Mouse (Mus musculus) brown adipose tissue, adult 24 weeks (tissue): ENCODE measurements around the gene Ttc23. TPM values are rescaled to one million over a fixed set of nuclear protein-coding genes. Genes with fewer than 3 reads are reported as not detected.

Source experiments
- H3K27ac ChIP-seq: fragments of 200-500 bp; replicated peaks from 2 replicates; pipeline ENCODE4 v1.5.1; 2012; ENCODE audit warnings: low read depth, mild to moderate bottlenecking, low read length
- H3K4me1 ChIP-seq: fragments of 200-500 bp; 2 replicates; pipeline ENCODE4 v1.6.1; 2012; ENCODE audit warnings: low read length, mixed read lengths; ENCODE audit not compliant: control insufficient read depth, insufficient read depth, insufficient read length
- H3K4me3 ChIP-seq: fragments of 200-500 bp; 2 replicates; pipeline ENCODE4 v1.5.1; 2012; ENCODE audit warnings: low read depth, mild to moderate bottlenecking, low read length, moderate library complexity; ENCODE audit not compliant: insufficient read depth
- polyA plus RNA-seq: library from polyadenylated mRNA; stranded (reverse); fragments of >200 nt; gene quantifications from 2 replicates; pipeline ENCODE4 v1.2.4, GENCODE M21; 2012; ENCODE audit not compliant: missing spikeins, insufficient read depth, insufficient read length

Gene Ttc23
- polyA plus RNA-seq, 1 experiment, result 16.1 TPM

GRCm38 (mm10) chr7:67728809-67729208, 81.6 kb downstream of the Ttc23 start:
- H3K4me1 ChIP-seq, result peaks cover 9% of the 10 kb centered on the region
- H3K27ac ChIP-seq, result no peak overlapping the region

GRCm38 (mm10) chr7:67730431-67731110, 83.4 kb downstream of the Ttc23 start:
- Histone ChIP-seq H3K27ac (0 out of 2 replicates have a peak overlapping the region, but pooled peaks have one; percentile 60), H3K4me1 (peaks cover 5% of the 10 kb centered on the region), H3K4me3 (no peak overlapping the region)

More at GRCm38 (mm10) chr7:67728809-67729208, 81.6 kb downstream of the Ttc23 start:
- H3K4me3 ChIP-seq, result no peak overlapping the region

- H3K4me3 ChIP-seq, result no peak overlapping the region
- peaks cover 5% of the 10 kb centered on the region for H3K4me1 ChIP-seq
- no peak overlapping the region for H3K27ac ChIP-seq
Measured at GRCm38 (mm10) chr7:67732276-67732675, 85.1 kb downstream of the Ttc23 start.

GRCm38 (mm10) chr7:67740382-67740781, 93.2 kb downstream of the Ttc23 start:
- peaks cover 22% of the 10 kb centered on the region for H3K4me1 ChIP-seq
- H3K4me3 ChIP-seq, result no peak overlapping the region
- peak overlapping the region; percentile 71 for H3K27ac ChIP-seq

GRCm38 (mm10) chr7:67740796-67741195, 93.6 kb downstream of the Ttc23 start:
- Histone ChIP-seq H3K4me3 (no peak overlapping the region), H3K27ac (peak overlapping the region; percentile 71), H3K4me1 (peaks cover 22% of the 10 kb centered on the region)

- no peak overlapping the region for H3K4me3 ChIP-seq
- H3K27ac ChIP-seq, result peak overlapping the region; percentile 71
- peaks cover 22% of the 10 kb centered on the region for H3K4me1 ChIP-seq
Measured at GRCm38 (mm10) chr7:67741706-67742105, 94.5 kb downstream of the Ttc23 start.

GRCm38 (mm10) chr7:67747731-67748305, 100.6 kb downstream of the Ttc23 start:
- Histone ChIP-seq H3K27ac (no peak overlapping the region), H3K4me1 (peaks cover 4% of the 10 kb centered on the region; the same call in 1 of the 2 replicates), H3K4me3 (no peak overlapping the region)

GRCm38 (mm10) chr7:67749441-67750239, 102.4 kb downstream of the Ttc23 start:
- no peak overlapping the region for H3K4me3 ChIP-seq
- no peak overlapping the region for H3K27ac ChIP-seq

GRCm38 (mm10) chr7:67754606-67755005, 107.4 kb downstream of the Ttc23 start:
- peak overlapping the region; percentile 7; the same call in 1 of the 2 replicates for H3K27ac ChIP-seq
- no peak overlapping the region for H3K4me3 ChIP-seq
- H3K4me1 ChIP-seq, result peaks cover 6% of the 10 kb centered on the region; the same call in 1 of the 2 replicates

More at GRCm38 (mm10) chr7:67749441-67750239, 102.4 kb downstream of the Ttc23 start:
- peaks cover 4% of the 10 kb centered on the region; the same call in 1 of the 2 replicates for H3K4me1 ChIP-seq

GRCm38 (mm10) chr7:67755366-67755765, 108.2 kb downstream of the Ttc23 start:
- no peak overlapping the region for H3K27ac ChIP-seq
- 0 out of 2 replicates have a peak, but pooled peaks cover 2% of the 10 kb centered on the region for H3K4me1 ChIP-seq
- H3K4me3 ChIP-seq, result no peak overlapping the region

GRCm38 (mm10) chr7:67756636-67757035, 109.4 kb downstream of the Ttc23 start:
- Histone ChIP-seq H3K4me1 (0 out of 2 replicates have a peak, but pooled peaks cover 2% of the 10 kb centered on the region), H3K27ac (no peak overlapping the region), H3K4me3 (no peak overlapping the region)

GRCm38 (mm10) chr7:67758506-67758857, 111.3 kb downstream of the Ttc23 start:
- Histone ChIP-seq H3K4me1 (0 out of 2 replicates have a peak, but pooled peaks cover 2% of the 10 kb centered on the region), H3K27ac (no peak overlapping the region), H3K4me3 (peak overlapping the region; percentile 71)

- peak overlapping the region; percentile 6; the same call in 1 of the 2 replicates for H3K27ac ChIP-seq
Measured at GRCm38 (mm10) chr7:67758858-67759628, 111.8 kb downstream of the Ttc23 start.

GRCm38 (mm10) chr7:67759629-67759995, 112.4 kb downstream of the Ttc23 start, which contains the start of gene Synm:
TSS of gene Synm (minus strand) at chr7:67759742.
- 0 out of 2 replicates have a peak, but pooled peaks cover 2% of the 10 kb centered on the region for H3K4me1 ChIP-seq
- H3K27ac ChIP-seq, result peak within 1 kb of the TSS; percentile 6; the same call in 1 of the 2 replicates
- peak within 1 kb of the TSS; percentile 71 for H3K4me3 ChIP-seq

More at GRCm38 (mm10) chr7:67758858-67759628, 111.8 kb downstream of the Ttc23 start:
- Histone ChIP-seq H3K4me1 (0 out of 2 replicates have a peak, but pooled peaks cover 2% of the 10 kb centered on the region), H3K4me3 (peak overlapping the region; percentile 71)
